Mouse (Mus musculus) hindbrain, embryonic 16.5 days (tissue): ENCODE results near the gene Sephs2. TPM values are rescaled to one million over a fixed set of nuclear protein-coding genes. Genes with fewer than 3 reads are reported as not detected.

Source experiments
- ATAC-seq: fragments of 200-750 bp; cut with Nextera tagmentation; 2 replicates; pipeline ENCODE4 v1.8.0; 2017; ENCODE audit warnings: moderate TSS enrichment, moderate library complexity
- H3K27ac ChIP-seq: fragments of 300-500 bp; sonication (generic); 2 replicates; pipeline ENCODE4 v1.5.1; 2014; ENCODE audit warnings: low read depth, mild to moderate bottlenecking, control low read depth, low read length, moderate library complexity
- H3K27me3 ChIP-seq: fragments of 300-500 bp; sonication (generic); replicated peaks from 2 replicates; pipeline ENCODE4 v1.6.1; 2014; ENCODE audit warnings: low read length; ENCODE audit not compliant: control insufficient read depth, insufficient read depth
- H3K36me3 ChIP-seq: fragments of 300-500 bp; sonication (generic); 2 replicates; pipeline ENCODE4 v1.6.1; 2014; ENCODE audit warnings: mild to moderate bottlenecking, low read length, moderate library complexity, mixed read lengths; ENCODE audit not compliant: control insufficient read depth, insufficient read depth
- H3K4me1 ChIP-seq: fragments of 300-500 bp; sonication (generic); 2 replicates; pipeline ENCODE4 v1.6.1; 2014; ENCODE audit warnings: low read depth, low read length; ENCODE audit not compliant: control insufficient read depth, insufficient read depth
- H3K4me2 ChIP-seq: fragments of 300-500 bp; sonication (generic); 2 replicates; pipeline ENCODE4 v1.6.1; 2014; ENCODE audit warnings: mild to moderate bottlenecking, low read length, control low read depth, moderate library complexity
- H3K4me3 ChIP-seq: fragments of 300-500 bp; sonication (generic); 2 replicates; pipeline ENCODE4 v1.5.1; 2014; ENCODE audit warnings: mild to moderate bottlenecking, low read length, control low read depth, moderate library complexity
- H3K9ac ChIP-seq: fragments of 300-500 bp; sonication (generic); 2 replicates; pipeline ENCODE4 v1.6.1; 2014; ENCODE audit warnings: low read depth, mild to moderate bottlenecking, control low read depth, low read length, moderate library complexity
- H3K9me3 ChIP-seq: fragments of 300-500 bp; sonication (generic); 2 replicates; pipeline ENCODE4 v1.6.1; 2014; ENCODE audit warnings: mild to moderate bottlenecking, low read length, moderate library complexity; ENCODE audit not compliant: control insufficient read depth
- WGBS: fragments of 180-500 bp; shearing (Covaris S2); extraction: QIAGEN DNeasy Blood & Tissue Kit; methylation state at CpG from one replicate; pipeline ENCODE4 v1.1.7; 2014; 5-methylcytosine and 5-hydroxymethylcytosine counted together
- polyA plus RNA-seq: library from polyadenylated mRNA; unstranded; fragments of >200 nt; fragmentation: Nextera tagmentation; extraction: Ambion mirVana; gene quantifications from 2 replicates; pipeline ENCODE4 v1.2.1, GENCODE M21; 2015

Sephs2 gene
- polyA plus RNA-seq, 1 experiment from 2014 or later = 54.2 TPM

- H3K9ac ChIP-seq = peak overlapping the region; percentile 92
- H3K4me2 ChIP-seq = peak overlapping the region; percentile 65
- peak; percentile 69 for ATAC-seq
- peak overlapping the region; percentile 85 for H3K4me3 ChIP-seq
- peaks cover 10% of the 10 kb centered on the region for H3K4me1 ChIP-seq
- H3K27ac ChIP-seq = peak overlapping the region; percentile 88
- peaks cover 4% of the 10 kb centered on the region for H3K36me3 ChIP-seq
- H3K9me3 ChIP-seq = peaks cover 2% of the 10 kb centered on the region
- no peaks in the 10 kb centered on the region for H3K27me3 ChIP-seq
- WGBS = 17% methylated on average over 43 of the region's 50 CpGs
These were observed 534 bp downstream of the Sephs2 start for GRCm38 (mm10) chr7:127273118-127273923.

- H3K4me3 ChIP-seq = no peak overlapping the region; the same call in 1 of the 2 replicates
- peaks cover 4% of the 10 kb centered on the region for H3K36me3 ChIP-seq
- H3K4me1 ChIP-seq = peaks cover 10% of the 10 kb centered on the region
- peak overlapping the region; percentile 65 for H3K4me2 ChIP-seq
- no peaks in the 10 kb centered on the region for H3K27me3 ChIP-seq
- H3K9ac ChIP-seq = no peak overlapping the region
- H3K27ac ChIP-seq = no peak overlapping the region
- WGBS = 90% methylated on average over 15 of the region's 15 CpGs
- H3K9me3 ChIP-seq = peaks cover 4% of the 10 kb centered on the region
- ATAC-seq = no peak
These were observed 1.3 kb downstream of the Sephs2 start for GRCm38 (mm10) chr7:127272566-127272965.

- peaks cover 10% of the 10 kb centered on the region for H3K4me1 ChIP-seq
- peaks cover 4% of the 10 kb centered on the region for H3K9me3 ChIP-seq
- H3K4me2 ChIP-seq = no peak overlapping the region
- H3K27me3 ChIP-seq = no peaks in the 10 kb centered on the region
- WGBS = 90% methylated on average over 4 of the region's 4 CpGs
- peaks cover 4% of the 10 kb centered on the region for H3K36me3 ChIP-seq
- H3K4me3 ChIP-seq = no peak overlapping the region
- no peak overlapping the region for H3K9ac ChIP-seq
- H3K27ac ChIP-seq = no peak overlapping the region
- ATAC-seq = no peak
These were observed 2.8 kb downstream of the Sephs2 start for GRCm38 (mm10) chr7:127271093-127271492.

GRCm38 (mm10) chr7:127270666-127271065 is 3.2 kb downstream of the Sephs2 start:
- no peak overlapping the region for H3K27ac ChIP-seq
- no peaks in the 10 kb centered on the region for H3K27me3 ChIP-seq
- H3K4me1 ChIP-seq = peaks cover 10% of the 10 kb centered on the region
- peaks cover 4% of the 10 kb centered on the region for H3K9me3 ChIP-seq
- peaks cover 4% of the 10 kb centered on the region for H3K36me3 ChIP-seq
- no peak overlapping the region for H3K4me2 ChIP-seq
- no peak for ATAC-seq
- 91% methylated on average over 5 of the region's 5 CpGs for WGBS
- H3K9ac ChIP-seq = no peak overlapping the region
- H3K4me3 ChIP-seq = no peak overlapping the region

- no peak overlapping the region for H3K27ac ChIP-seq
- no peak overlapping the region for H3K9ac ChIP-seq
- no peak for ATAC-seq
- peaks cover 4% of the 10 kb centered on the region for H3K9me3 ChIP-seq
- no peak overlapping the region for H3K4me3 ChIP-seq
- peaks cover 10% of the 10 kb centered on the region for H3K4me1 ChIP-seq
- WGBS = 93% methylated on average over 2 of the region's 2 CpGs
- no peak overlapping the region for H3K4me2 ChIP-seq
- peaks cover 4% of the 10 kb centered on the region for H3K36me3 ChIP-seq
- no peaks in the 10 kb centered on the region for H3K27me3 ChIP-seq
These were observed 3.6 kb downstream of the Sephs2 start for GRCm38 (mm10) chr7:127270256-127270655.

GRCm38 (mm10) chr7:127263526-127263925 is 10.3 kb downstream of the Sephs2 start:
- 94% methylated on average over 3 of the region's 3 CpGs for WGBS
- Histone ChIP-seq H3K4me1 (peaks cover 10% of the 10 kb centered on the region), H3K36me3 (no peaks in the 10 kb centered on the region; the same call in 1 of the 2 replicates), H3K27me3 (no peaks in the 10 kb centered on the region), H3K4me3 (no peak overlapping the region), H3K9ac (no peak overlapping the region), H3K27ac (no peak overlapping the region), H3K4me2 (no peak overlapping the region), H3K9me3 (peaks cover 4% of the 10 kb centered on the region)
- ATAC-seq = no peak

- H3K9ac ChIP-seq = no peak overlapping the region
- H3K4me1 ChIP-seq = peaks cover 10% of the 10 kb centered on the region
- H3K4me2 ChIP-seq = no peak overlapping the region
- no peaks in the 10 kb centered on the region for H3K9me3 ChIP-seq
- no peak overlapping the region for H3K27ac ChIP-seq
- no peaks in the 10 kb centered on the region for H3K27me3 ChIP-seq
- WGBS = 84% methylated on average over 10 of the region's 10 CpGs
- H3K36me3 ChIP-seq = no peaks in the 10 kb centered on the region
- ATAC-seq = no peak
- H3K4me3 ChIP-seq = no peak overlapping the region
These were observed 11.5 kb downstream of the Sephs2 start for GRCm38 (mm10) chr7:127262218-127262961.

- Histone ChIP-seq H3K9ac (peak within 1 kb of the TSS; percentile 77), H3K4me1 (peaks cover 10% of the 10 kb centered on the region), H3K27ac (peak within 1 kb of the TSS; percentile 44; the same call in 1 of the 2 replicates), H3K9me3 (no peaks in the 10 kb centered on the region), H3K36me3 (no peaks in the 10 kb centered on the region), H3K4me2 (peak within 1 kb of the TSS; percentile 91), H3K27me3 (no peaks in the 10 kb centered on the region), H3K4me3 (peak within 1 kb of the TSS; percentile 80)
- under 1% methylated on average over 50 of the region's 50 CpGs for WGBS
- ATAC-seq = peak; percentile 99
These were observed 13.3 kb downstream of the Sephs2 start, which contains the start of gene Dctpp1 for GRCm38 (mm10) chr7:127260309-127261111. Dctpp1 (minus strand) TSS chr7:127260709.
